17 mouse cellular contexts compared by ENCODE assay signal in genomic region chr5:122520254-122521129, GRCm38 (mm10). TPM values are rescaled to one million over a fixed set of nuclear protein-coding genes. Genes with fewer than 3 reads are reported as not detected.
A peak's percentile ranks its signal among the peaks of the same experiment; 100 is the strongest.
DNase-seq lines count a peak whose midpoint lies in the region; ATAC-seq and TF ChIP-seq lines count a peak whose summit lies in the region.
"Had no signal": no experiment of that assay in that cellular context is flagged by ENCODE, and none has a peak within 500 bp of the region (broad histone marks: within the 10 kb centered on the region; RNA-seq: fewer than 3 reads in every experiment).

No protein-coding gene starts in this region.

- H3K27ac ChIP-seq in liver, postnatal 0 days (ENCODE audit: low read depth), result 0 out of 2 replicates have a peak overlapping the region, but pooled peaks have one; percentile 16
- no peak overlapping the region for H3K27ac ChIP-seq in liver, embryonic 11.5 days (ENCODE audit: low read depth, low read length)
- H3K27ac ChIP-seq in heart, embryonic 13.5 days (replicated peaks), result peak overlapping the region; percentile 93
- H3K27ac ChIP-seq in cerebellum, adult 2 months (ENCODE audit: insufficient read depth, low read length), result no peak overlapping the region
- H3K27ac ChIP-seq: embryonic facial prominence, embryonic 10.5 days; hindbrain, embryonic 10.5 days; left cerebral cortex, adult 2 months; liver, embryonic 13.5 days had no signal

- TF ChIP-seq EP300 in liver, postnatal 0 days (IDR thresholded peaks at IDR 0.05; ENCODE audit: low read depth), result no peak

- no peaks in the 10 kb centered on the region for H3K27me3 ChIP-seq in liver, postnatal 0 days (ENCODE audit: insufficient read depth, low read length)
- H3K27me3 ChIP-seq in liver, embryonic 11.5 days (replicated peaks; ENCODE audit: control insufficient read depth, insufficient read depth, low read length), result no peaks in the 10 kb centered on the region
- H3K27me3 ChIP-seq in heart, embryonic 13.5 days (replicated peaks), result no peaks in the 10 kb centered on the region
- no peaks in the 10 kb centered on the region for H3K27me3 ChIP-seq in cerebellum, adult 2 months (ENCODE audit: control insufficient read depth, insufficient read depth, low read length)

- H3K4me2 ChIP-seq in liver, postnatal 0 days (ENCODE audit: low read depth, low read length), result peak overlapping the region; percentile 22; the same call in 1 of the 2 replicates
- H3K4me2 ChIP-seq in liver, embryonic 11.5 days, result no peak overlapping the region
- peak overlapping the region; percentile 52 for H3K4me2 ChIP-seq in heart, embryonic 13.5 days
- H3K4me2 ChIP-seq: liver, embryonic 13.5 days; midbrain, embryonic 11.5 days had no signal

- DNase-seq in liver, postnatal 0 days, result no peak
- no peak for DNase-seq in liver, embryonic 11.5 days (ENCODE audit: low spot score)
- DNase-seq in heart, adult 8-10 months (ENCODE audit: low spot score), result peak; percentile 55
- DNase-seq in heart, postnatal 36 days, result peak; percentile 59
- no peak for DNase-seq in right cerebral cortex, adult 18-20 months
- no peak for DNase-seq in cerebellum, adult 2 months
- DNase-seq: cerebellum, adult 9-10 months; gastrocnemius, postnatal 10 days; layer of hippocampus, adult 9-11 months; left cerebral cortex, postnatal 4 days; liver, embryonic 13.5 days; thymus, postnatal 25 days had no signal

- H3K9me3 ChIP-seq in liver, postnatal 0 days (ENCODE audit: low read length), result no peaks in the 10 kb centered on the region
- H3K9me3 ChIP-seq in liver, embryonic 11.5 days (ENCODE audit: control insufficient read depth, low read length), result no peaks in the 10 kb centered on the region
- no peaks in the 10 kb centered on the region for H3K9me3 ChIP-seq in heart, embryonic 13.5 days
- H3K9me3 ChIP-seq: embryonic facial prominence, embryonic 10.5 days; hindbrain, embryonic 10.5 days; liver, embryonic 13.5 days had no signal

- peaks cover 7% of the 10 kb centered on the region for H3K4me1 ChIP-seq in liver, postnatal 0 days (ENCODE audit: insufficient read depth)
- H3K4me1 ChIP-seq in liver, embryonic 11.5 days (replicated peaks; ENCODE audit: control insufficient read depth, insufficient read depth, low read length), result no peaks in the 10 kb centered on the region
- H3K4me1 ChIP-seq in heart, embryonic 13.5 days, result peaks cover 76% of the 10 kb centered on the region
- peaks cover 8% of the 10 kb centered on the region for H3K4me1 ChIP-seq in cerebellum, adult 2 months (ENCODE audit: control insufficient read depth, insufficient read depth, low read length)

- no peak for TF ChIP-seq CTCF in liver, postnatal 0 days (IDR thresholded peaks at IDR 0.05; ENCODE audit: low read depth)
- TF ChIP-seq CTCF in cerebellum, adult 2 months (IDR thresholded peaks at IDR 0.05; ENCODE audit: borderline replicate concordance, insufficient read depth, low read depth, low read length), result no peak

- ATAC-seq in liver, postnatal 0 days, result peak; percentile 85
- ATAC-seq in liver, embryonic 11.5 days (replicated peaks; ENCODE audit: low FRiP score), result no peak
- ATAC-seq in heart, embryonic 13.5 days (ENCODE audit: extremely low read depth, insufficient number of reproducible peaks, low FRiP score, low TSS enrichment), result peak; percentile 80

- intact Hi-C loops in heart, postnatal 36 days (cut with DNase I), result no loop called here

- no peak for TF ChIP-seq POLR2A in cerebellum, adult 2 months (IDR thresholded peaks at IDR 0.05; ENCODE audit: borderline replicate concordance, insufficient read depth, low read length)

- H3K9ac ChIP-seq in liver, postnatal 0 days (replicated peaks), result no peak overlapping the region
- no peak overlapping the region for H3K9ac ChIP-seq in liver, embryonic 11.5 days (ENCODE audit: low read depth, low read length)
- peak overlapping the region; percentile 62 for H3K9ac ChIP-seq in heart, embryonic 13.5 days
- H3K9ac ChIP-seq: liver, embryonic 13.5 days had no signal

- H3K36me3 ChIP-seq in liver, postnatal 0 days (replicated peaks; ENCODE audit: insufficient read depth, low read length), result no peaks in the 10 kb centered on the region
- no peaks in the 10 kb centered on the region for H3K36me3 ChIP-seq in liver, embryonic 11.5 days (ENCODE audit: control insufficient read depth, insufficient read depth, low read length)
- no peaks in the 10 kb centered on the region for H3K36me3 ChIP-seq in heart, embryonic 13.5 days
- H3K36me3 ChIP-seq: embryonic facial prominence, embryonic 10.5 days; hindbrain, embryonic 10.5 days; liver, embryonic 13.5 days had no signal

- no peak overlapping the region for H3K4me3 ChIP-seq in liver, postnatal 0 days (ENCODE audit: low read depth, low read length)
- no peak overlapping the region for H3K4me3 ChIP-seq in liver, embryonic 11.5 days (ENCODE audit: low read depth, low read length)
- peak overlapping the region; percentile 3; the same call in 1 of the 2 replicates for H3K4me3 ChIP-seq in heart, embryonic 13.5 days
- no peak overlapping the region for H3K4me3 ChIP-seq in cerebellum, adult 2 months (replicated peaks; ENCODE audit: insufficient read depth, low read depth, low read length)
- H3K4me3 ChIP-seq: embryonic facial prominence, embryonic 10.5 days; hindbrain, embryonic 10.5 days; left cerebral cortex, adult 2 months; liver, embryonic 13.5 days had no signal

- 50% methylated on average over 23 of the region's 23 CpGs for WGBS in liver, postnatal 0 days (ENCODE audit: insufficient replicate concordance)
- WGBS in liver, embryonic 11.5 days, result 37% methylated on average over 23 of the region's 23 CpGs
- WGBS in heart, embryonic 13.5 days, result 14% methylated on average over 23 of the region's 23 CpGs
- 83% methylated on average over 23 of the region's 23 CpGs for WGBS in cerebellum, adult 2 months

RNA-seq across cellular contexts. Expression of gene Atp2a2, which starts 18.5 kb away (rescaled TPM):
- polyA plus RNA-seq in liver, postnatal 0 days (2015; fragmentation: Nextera tagmentation; extraction: Ambion mirVana), result 13.5 and 14.8 TPM in 2 replicates
- polyA plus RNA-seq in liver, embryonic 11.5 days (2014; fragmentation: Nextera tagmentation; extraction: Ambion mirVana), result 45.2 and 46.8 TPM in 2 replicates
- total RNA-seq in heart, adult 8-10 months (2022), result over 10,000 TPM; 11,934 to 13,904 (median 12,774) TPM
- 221 and 227 TPM in 2 replicates for polyA plus RNA-seq in heart, embryonic 13.5 days (2015; fragmentation: Nextera tagmentation; extraction: Ambion mirVana)
- over 10,000 TPM; 11,843 to 11,873 TPM for total RNA-seq in heart, postnatal 36 days (2021)
- 422 and 482 TPM in 2 replicates for polyA plus RNA-seq in cerebellum, adult 2 months (2012; rRNA removed)

Comparison
In these comparisons a context has a peak if more than half of its experiments do, and no peak if none do; other contexts are left out.
1. H3K27ac ChIP-seq: peak in liver, postnatal 0 days (single experiment) and heart, embryonic 13.5 days (single experiment); none in liver, embryonic 11.5 days (single experiment) and cerebellum, adult 2 months (single experiment).
2. DNase-seq: peak in heart, adult 8-10 months (single experiment) and heart, postnatal 36 days (2 of 2); none in liver, postnatal 0 days (single experiment), liver, embryonic 11.5 days (single experiment), right cerebral cortex, adult 18-20 months (single experiment) and cerebellum, adult 2 months (0 of 2).